Mouse (Mus musculus): Measurements from ENCODE around the gene Abcc4. TPM values are rescaled to one million over a fixed set of nuclear protein-coding genes. Genes with fewer than 3 reads are reported as not detected.

The Abcc4 gene
- polyA plus RNA-seq, 1 experiment from 2014 or later: 2.0 TPM

DNA sequence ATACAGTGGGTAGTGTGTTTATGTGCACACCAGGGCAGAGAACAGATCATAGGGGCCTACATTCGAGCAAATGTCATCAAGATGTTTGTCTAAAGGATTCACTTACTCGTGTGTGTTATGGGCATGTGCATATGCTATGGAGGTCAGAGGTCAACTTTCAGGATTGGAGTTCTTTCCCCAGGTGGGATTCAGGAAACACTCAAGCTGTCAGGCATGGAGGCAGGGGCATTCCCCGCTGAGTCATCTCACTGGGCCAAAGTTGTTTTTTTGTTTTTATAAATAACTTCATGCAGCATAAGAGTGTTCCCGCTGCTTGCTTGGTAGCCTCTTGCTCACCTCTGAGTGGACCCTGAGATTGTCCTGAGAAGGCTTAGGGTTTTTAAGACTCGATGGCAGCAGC lies 224.2 kb downstream of the Abcc4 start:
- Histone ChIP-seq H3K4me3 (no peak overlapping the region), H3K27ac (no peak overlapping the region), H3K27me3 (peaks cover 2% of the 10 kb centered on the region; the same call in 1 of the 2 replicates), H3K4me1 (no peaks in the 10 kb centered on the region), H3K36me3 (no peaks in the 10 kb centered on the region), H3K4me2 (no peak overlapping the region), H3K9ac (no peak overlapping the region), H3K9me3 (no peaks in the 10 kb centered on the region)
- no peak for ATAC-seq (ENCODE audit: insufficient number of reproducible peaks, insufficient read depth, low FRiP score, low TSS enrichment, low read depth)
- 63% methylated on average over 5 of the region's 5 CpGs for WGBS

DNA sequence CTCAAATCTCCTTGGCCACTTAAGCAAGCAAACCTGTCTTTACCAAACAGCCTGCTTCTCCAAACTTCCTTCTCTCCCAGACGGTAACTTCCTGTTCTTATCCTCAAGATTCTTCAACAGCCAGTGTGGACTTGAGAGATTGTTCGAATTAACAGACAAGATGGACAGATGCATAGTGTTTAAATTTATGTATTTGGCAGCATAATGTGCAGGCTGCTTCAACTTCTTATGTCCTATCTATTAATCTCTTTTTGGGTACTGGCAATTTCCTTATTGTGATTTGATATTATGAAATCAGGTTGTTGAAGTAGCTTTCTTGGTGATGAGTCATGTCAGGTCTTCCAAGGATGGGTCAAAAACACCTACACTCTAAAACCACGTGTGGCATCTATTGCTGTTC lies 229.7 kb downstream of the Abcc4 start:
- no peak overlapping the region for H3K9ac ChIP-seq
- H3K27me3 ChIP-seq: peaks cover 50% of the 10 kb centered on the region
- H3K36me3 ChIP-seq: no peaks in the 10 kb centered on the region
- peaks cover 3% of the 10 kb centered on the region; the same call in 1 of the 2 replicates for H3K9me3 ChIP-seq
- H3K27ac ChIP-seq: no peak overlapping the region
- ATAC-seq (ENCODE audit: insufficient number of reproducible peaks, insufficient read depth, low FRiP score, low TSS enrichment, low read depth): no peak
- H3K4me1 ChIP-seq: peaks cover 18% of the 10 kb centered on the region
- 83% methylated on average over 3 of the region's 3 CpGs for WGBS
- H3K4me2 ChIP-seq: no peak overlapping the region
- H3K4me3 ChIP-seq: no peak overlapping the region

DNA sequence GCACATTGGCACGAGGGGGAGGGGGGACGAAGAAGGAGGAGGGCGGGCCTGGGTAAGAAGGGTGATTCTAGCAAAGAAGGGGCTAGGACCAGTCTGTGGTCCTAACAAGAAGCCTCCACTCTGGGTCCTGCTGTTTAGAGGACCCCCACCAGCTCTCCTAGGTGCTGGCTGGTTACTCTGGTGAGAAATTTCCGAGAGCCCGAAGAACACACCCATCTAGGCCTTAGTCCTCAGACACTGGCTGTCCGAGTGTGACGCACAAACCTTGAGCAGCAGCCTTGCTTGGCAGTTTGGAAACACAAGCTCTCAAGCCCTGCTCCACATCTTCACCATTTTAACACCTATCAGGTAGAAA lies 230.9 kb downstream of the Abcc4 start:
- H3K9ac ChIP-seq: no peak overlapping the region
- H3K9me3 ChIP-seq: peaks cover 4% of the 10 kb centered on the region; the same call in 1 of the 2 replicates
- ATAC-seq (ENCODE audit: insufficient number of reproducible peaks, insufficient read depth, low FRiP score, low TSS enrichment, low read depth): no peak
- H3K4me3 ChIP-seq: no peak overlapping the region
- H3K4me2 ChIP-seq: peak overlapping the region; percentile 95; the same call in 1 of the 2 replicates
- H3K27ac ChIP-seq: no peak overlapping the region
- H3K36me3 ChIP-seq: no peaks in the 10 kb centered on the region
- WGBS: 63% methylated on average over 7 of the region's 7 CpGs
- peaks cover 57% of the 10 kb centered on the region for H3K27me3 ChIP-seq
- H3K4me1 ChIP-seq: peaks cover 18% of the 10 kb centered on the region

DNA sequence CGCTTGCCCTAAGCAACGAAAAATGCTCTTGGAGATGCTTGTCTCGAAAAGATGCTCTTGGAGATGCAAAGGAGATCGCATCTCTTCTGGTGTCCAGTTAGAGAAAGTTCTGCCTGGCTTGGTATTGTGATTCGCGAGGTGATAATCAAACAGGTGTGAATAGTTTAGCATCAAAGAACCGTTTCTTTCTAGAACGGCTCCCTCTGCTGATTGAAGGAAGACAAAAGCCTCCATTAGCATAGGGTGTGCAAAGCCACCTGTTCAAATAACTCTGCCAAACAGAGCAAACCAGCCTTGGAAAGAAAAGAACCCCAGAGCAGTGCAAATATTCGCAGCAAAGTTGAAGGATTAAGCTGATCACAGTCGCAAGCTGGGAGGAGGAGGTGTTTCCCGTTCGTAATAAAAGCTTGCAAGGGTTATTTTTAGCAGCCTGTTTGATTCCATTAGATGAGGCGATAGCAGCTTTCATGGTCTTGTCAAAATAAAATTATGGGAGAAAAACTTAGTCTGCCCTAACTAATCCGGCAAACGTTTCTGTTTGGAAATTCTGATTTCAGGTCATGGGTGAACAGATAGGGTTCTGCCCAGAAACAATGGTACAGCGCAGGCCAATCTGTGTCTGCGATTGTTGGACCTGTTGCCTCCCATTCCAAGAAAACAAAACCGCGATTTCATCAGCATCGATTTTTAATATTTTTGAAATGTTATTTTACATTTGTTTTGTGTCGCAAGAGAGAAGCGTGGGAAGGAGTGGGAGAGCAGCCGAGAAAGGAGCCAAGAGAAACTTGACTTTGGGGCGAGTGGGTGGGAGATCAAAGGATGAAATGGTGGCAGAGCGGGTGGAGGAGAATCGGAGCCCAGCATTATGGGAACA lies 231.6 kb downstream of the Abcc4 start:
- WGBS: 18% methylated on average over 26 of the region's 26 CpGs
- Histone ChIP-seq H3K9ac (peak overlapping the region; percentile 67), H3K4me3 (peak overlapping the region; percentile 59), H3K27ac (no peak overlapping the region), H3K36me3 (no peaks in the 10 kb centered on the region), H3K9me3 (peaks cover 4% of the 10 kb centered on the region; the same call in 1 of the 2 replicates), H3K4me2 (peak overlapping the region; percentile 95), H3K4me1 (peaks cover 18% of the 10 kb centered on the region), H3K27me3 (peaks cover 58% of the 10 kb centered on the region)
- ATAC-seq (ENCODE audit: insufficient number of reproducible peaks, insufficient read depth, low FRiP score, low TSS enrichment, low read depth): no peak

DNA sequence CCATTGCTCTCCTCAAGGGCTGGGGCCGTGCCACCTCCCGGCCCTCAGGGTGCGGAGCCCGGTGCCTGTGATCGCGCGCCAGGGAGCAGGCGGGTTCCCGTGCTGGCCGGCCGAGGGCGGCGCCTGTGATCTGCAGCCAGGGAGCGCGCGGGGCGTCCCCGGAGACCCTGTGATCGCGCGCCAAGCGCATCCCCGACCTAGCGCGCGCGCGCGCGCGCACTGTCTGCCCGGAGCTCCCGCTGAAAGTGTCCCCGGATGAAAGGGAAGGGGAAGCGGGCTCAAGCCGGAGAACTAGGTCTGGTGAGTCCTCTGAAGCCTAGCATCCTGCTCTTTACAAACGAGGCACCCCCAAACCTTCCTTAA lies 232.2 kb downstream of the Abcc4 start:
- H3K9me3 ChIP-seq: peaks cover 4% of the 10 kb centered on the region; the same call in 1 of the 2 replicates
- H3K27ac ChIP-seq: no peak overlapping the region; the same call in 1 of the 2 replicates
- H3K27me3 ChIP-seq: peaks cover 62% of the 10 kb centered on the region
- peaks cover 18% of the 10 kb centered on the region for H3K4me1 ChIP-seq
- no peak for ATAC-seq (ENCODE audit: insufficient number of reproducible peaks, insufficient read depth, low FRiP score, low TSS enrichment, low read depth)
- H3K4me3 ChIP-seq: peak overlapping the region; percentile 59
- H3K4me2 ChIP-seq: peak overlapping the region; percentile 95
- WGBS: under 1% methylated on average over 37 of the region's 37 CpGs
- peak overlapping the region; percentile 67 for H3K9ac ChIP-seq
- no peaks in the 10 kb centered on the region for H3K36me3 ChIP-seq

DNA sequence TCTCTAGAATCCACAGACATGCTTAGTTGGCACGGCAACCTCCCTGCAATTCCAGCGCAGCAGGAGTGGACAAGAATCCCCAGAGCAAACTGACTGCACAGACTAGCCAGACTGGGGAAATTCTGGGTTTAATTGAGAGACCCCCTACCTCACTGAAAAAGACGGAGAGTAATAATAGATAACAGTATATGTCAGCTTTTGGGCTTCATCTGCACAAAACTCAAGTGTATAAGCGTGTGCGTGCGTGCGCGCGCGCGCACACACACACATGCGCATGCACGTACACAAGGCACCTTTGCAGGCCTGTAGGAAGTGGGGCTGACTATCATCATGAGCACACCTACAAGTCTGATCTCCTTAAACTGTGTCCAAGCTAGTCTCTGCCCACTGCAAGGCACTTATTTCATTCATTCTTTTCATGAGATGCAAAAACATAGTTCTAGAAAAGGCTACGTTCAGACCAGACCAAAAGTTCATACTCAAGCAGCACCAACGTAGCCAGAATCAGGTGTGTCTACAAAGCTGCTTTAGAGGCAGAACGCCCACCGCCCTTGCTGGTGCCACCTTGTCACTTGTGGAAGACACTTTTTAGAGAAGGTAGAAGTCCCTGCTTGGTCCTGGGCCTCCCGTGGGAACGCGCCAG lies 232.7 kb downstream of the Abcc4 start:
- WGBS: 11% methylated on average over 20 of the region's 20 CpGs
- H3K9me3 ChIP-seq: peaks cover 4% of the 10 kb centered on the region; the same call in 1 of the 2 replicates
- H3K4me1 ChIP-seq: peaks cover 18% of the 10 kb centered on the region
- ATAC-seq (ENCODE audit: insufficient number of reproducible peaks, insufficient read depth, low FRiP score, low TSS enrichment, low read depth): no peak
- H3K4me3 ChIP-seq: peak overlapping the region; percentile 59
- H3K27ac ChIP-seq: no peak overlapping the region
- H3K9ac ChIP-seq: peak overlapping the region; percentile 67
- peaks cover 64% of the 10 kb centered on the region for H3K27me3 ChIP-seq
- no peaks in the 10 kb centered on the region for H3K36me3 ChIP-seq
- peak overlapping the region; percentile 95 for H3K4me2 ChIP-seq

DNA sequence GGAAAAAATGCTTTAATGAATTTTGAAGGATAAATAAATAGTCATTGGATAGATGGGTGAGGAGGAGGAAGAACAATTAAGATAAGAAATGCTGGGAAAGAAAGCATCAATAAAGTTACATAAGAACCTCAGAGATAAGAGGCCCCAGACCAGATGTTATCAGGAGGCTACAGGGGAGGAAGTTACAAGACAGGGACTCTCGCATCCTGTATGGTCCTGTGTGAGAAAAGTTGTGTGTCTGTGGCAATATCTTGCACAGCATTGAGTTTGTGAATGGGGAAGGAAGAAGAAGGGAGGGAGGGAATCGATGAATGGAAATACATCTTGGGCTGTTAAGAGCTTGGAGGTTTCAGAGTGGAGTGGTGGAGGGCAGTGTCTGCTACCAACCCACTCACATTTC lies 240.7 kb downstream of the Abcc4 start:
- no peaks in the 10 kb centered on the region for H3K4me1 ChIP-seq
- H3K9me3 ChIP-seq: no peaks in the 10 kb centered on the region
- 81% methylated on average over 2 of the region's 2 CpGs for WGBS

DNA sequence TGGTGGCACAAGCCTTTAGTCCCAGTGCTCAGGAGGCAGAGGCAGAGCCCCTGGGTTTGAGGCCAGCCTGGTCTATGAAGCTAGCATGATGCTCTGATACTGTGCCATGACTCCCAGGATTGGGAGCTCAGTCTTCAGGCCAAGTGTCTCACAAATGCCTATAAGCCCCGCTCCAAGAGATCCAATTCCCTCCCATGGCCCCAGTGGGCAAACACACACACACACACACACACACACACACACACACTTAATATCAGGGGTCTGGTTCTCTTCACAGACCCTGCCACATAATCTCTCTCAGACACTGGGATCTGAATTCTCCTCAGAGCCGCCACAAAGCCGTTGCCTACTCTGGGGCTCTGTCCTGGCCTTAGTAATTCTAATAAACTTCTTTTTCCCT lies 241.6 kb downstream of the Abcc4 start:
- Histone ChIP-seq H3K36me3 (no peaks in the 10 kb centered on the region), H3K9me3 (no peaks in the 10 kb centered on the region), H3K4me1 (no peaks in the 10 kb centered on the region), H3K4me2 (no peak overlapping the region), H3K27ac (no peak overlapping the region), H3K4me3 (no peak overlapping the region), H3K27me3 (peaks cover 9% of the 10 kb centered on the region), H3K9ac (no peak overlapping the region)
- ATAC-seq (ENCODE audit: insufficient number of reproducible peaks, insufficient read depth, low FRiP score, low TSS enrichment, low read depth): no peak
- WGBS: 85% methylated on average over 3 of the region's 3 CpGs

More for the DNA sequence above, 240.7 kb downstream of the Abcc4 start:
- ATAC-seq (ENCODE audit: insufficient number of reproducible peaks, insufficient read depth, low FRiP score, low TSS enrichment, low read depth): no peak
- Histone ChIP-seq H3K27ac (no peak overlapping the region), H3K9ac (no peak overlapping the region), H3K4me3 (no peak overlapping the region), H3K36me3 (no peaks in the 10 kb centered on the region), H3K27me3 (peaks cover 13% of the 10 kb centered on the region), H3K4me2 (no peak overlapping the region)

DNA sequence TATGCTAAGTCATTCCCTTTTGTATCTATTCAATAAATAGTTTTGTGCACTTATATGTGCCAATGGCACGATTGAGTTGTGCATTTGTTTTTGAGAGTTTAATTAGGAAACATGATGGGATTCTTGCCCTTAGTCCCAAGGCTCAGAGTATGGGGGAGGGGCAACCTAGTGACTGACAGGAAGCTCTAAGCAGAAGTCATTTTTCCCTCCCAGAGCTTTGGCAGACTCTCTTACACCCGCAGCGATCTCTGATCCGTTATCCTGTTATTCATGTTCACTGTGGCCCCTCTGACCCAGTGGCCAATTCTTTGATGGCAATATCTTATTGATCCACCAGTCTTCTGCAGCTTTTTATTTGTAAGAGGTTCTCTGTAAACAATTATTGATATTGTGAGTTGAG lies 253.4 kb downstream of the Abcc4 start:
- WGBS: 59% methylated on average over 4 of the region's 4 CpGs
- ATAC-seq (ENCODE audit: insufficient number of reproducible peaks, insufficient read depth, low FRiP score, low TSS enrichment, low read depth): no peak
- H3K4me1 ChIP-seq: no peaks in the 10 kb centered on the region

DNA sequence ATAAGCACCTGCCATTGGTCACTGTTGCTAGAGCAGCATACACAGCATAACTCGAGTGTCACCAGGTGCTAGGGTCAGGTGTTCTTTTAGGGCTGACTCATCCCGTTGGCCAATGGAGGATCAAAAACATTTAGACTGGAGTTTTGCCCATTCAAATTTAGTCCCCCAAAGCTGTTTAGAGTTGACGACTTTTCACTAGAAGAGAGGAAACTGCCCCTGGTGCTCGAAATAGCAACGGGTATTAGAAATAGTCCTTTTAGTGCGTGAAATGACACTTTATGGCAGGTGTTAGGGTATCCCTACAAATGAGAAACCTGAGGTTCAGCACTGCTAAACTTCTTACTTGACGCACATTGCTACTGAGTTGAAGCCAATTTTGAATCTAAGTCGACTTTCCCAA lies 265.9 kb downstream of the Abcc4 start:
- no peak overlapping the region for H3K4me2 ChIP-seq
- H3K27ac ChIP-seq: no peak overlapping the region
- ATAC-seq (ENCODE audit: insufficient number of reproducible peaks, insufficient read depth, low FRiP score, low TSS enrichment, low read depth): no peak
- H3K4me3 ChIP-seq: no peak overlapping the region
- peaks cover 79% of the 10 kb centered on the region for H3K27me3 ChIP-seq
- H3K9me3 ChIP-seq: no peaks in the 10 kb centered on the region
- 76% methylated on average over 8 of the region's 8 CpGs for WGBS
- H3K9ac ChIP-seq: no peak overlapping the region
- no peaks in the 10 kb centered on the region for H3K36me3 ChIP-seq
- H3K4me1 ChIP-seq: peaks cover 18% of the 10 kb centered on the region

More for the DNA sequence above, 253.4 kb downstream of the Abcc4 start:
- H3K4me3 ChIP-seq: no peak overlapping the region
- H3K27me3 ChIP-seq: peaks cover 3% of the 10 kb centered on the region; the same call in 1 of the 2 replicates
- no peak overlapping the region for H3K9ac ChIP-seq
- no peak overlapping the region for H3K4me2 ChIP-seq
- no peaks in the 10 kb centered on the region for H3K36me3 ChIP-seq
- H3K9me3 ChIP-seq: no peaks in the 10 kb centered on the region
- no peak overlapping the region for H3K27ac ChIP-seq

DNA sequence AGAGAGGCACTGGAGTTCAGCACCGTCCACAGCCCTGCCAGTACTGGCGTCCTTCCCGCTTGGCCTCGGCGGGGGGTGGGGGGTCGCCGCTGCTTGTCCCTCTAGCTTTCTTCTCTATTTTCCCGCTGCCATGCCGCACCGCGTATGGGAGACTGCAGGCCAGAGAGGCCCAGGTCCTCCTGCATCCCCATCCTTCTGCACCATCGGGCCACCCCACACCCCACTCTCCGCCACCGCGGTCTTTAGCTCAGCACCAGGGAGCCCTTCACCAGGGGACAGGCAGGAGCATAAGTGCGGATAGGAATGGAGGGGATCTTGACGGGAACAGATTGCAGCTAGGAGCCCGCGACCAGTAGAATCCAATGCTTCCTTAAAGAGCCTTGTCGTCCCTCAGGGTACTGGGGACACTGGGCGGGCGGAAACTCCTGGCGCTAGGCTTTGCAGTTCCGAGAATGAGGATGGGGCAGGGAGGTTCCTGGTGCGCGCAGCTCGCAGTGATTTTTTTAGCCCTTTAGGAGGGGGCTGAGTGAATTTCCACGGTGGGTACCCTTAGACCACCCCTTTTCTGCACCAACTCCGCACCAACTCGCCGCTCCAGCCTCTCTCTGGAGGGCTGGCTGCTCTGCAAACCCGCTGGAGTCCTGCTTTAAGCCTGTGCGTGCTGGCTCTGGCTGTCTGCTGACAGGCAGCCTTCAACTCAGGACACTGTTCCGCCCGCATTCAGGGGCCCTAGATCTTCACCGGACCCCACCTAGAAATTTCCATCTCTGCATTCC lies 268.7 kb downstream of the Abcc4 start:
- H3K9ac ChIP-seq: peak overlapping the region; percentile 69
- peak overlapping the region; percentile 52 for H3K4me3 ChIP-seq
- under 1% methylated on average over 35 of the region's 36 CpGs for WGBS
- no peaks in the 10 kb centered on the region for H3K9me3 ChIP-seq
- H3K4me2 ChIP-seq: peak overlapping the region; percentile 92
- H3K4me1 ChIP-seq: peaks cover 18% of the 10 kb centered on the region
- peak; percentile 52; the same call in 1 of the 2 replicates for ATAC-seq (ENCODE audit: insufficient number of reproducible peaks, insufficient read depth, low FRiP score, low TSS enrichment, low read depth)
- no peak overlapping the region for H3K27ac ChIP-seq
- no peaks in the 10 kb centered on the region for H3K36me3 ChIP-seq
- H3K27me3 ChIP-seq: peaks cover 96% of the 10 kb centered on the region
